Mouse (Mus musculus): Measurements from ENCODE around the gene Ubl4b.
A peak's percentile ranks its signal among the peaks of the same experiment; 100 is the strongest.

Gene Ubl4b

GRCm38 (mm10) chr3:107554842-107555241, at the start of gene Ubl4b:
Gene Ubl4b (minus strand): TSS chr3:107555073.
- DNase-seq (ENCODE audit: low spot score in 2 of 2): no peak

- no peak for DNase-seq (ENCODE audit: low spot score in 2 of 2)
These were observed 45.3 kb upstream of the Ubl4b start for GRCm38 (mm10) chr3:107600127-107600526.

- no peak for DNase-seq (ENCODE audit: low spot score in 2 of 2)
These were observed 42.9 kb upstream of the Ubl4b start for GRCm38 (mm10) chr3:107597586-107598389.

- DNase-seq (ENCODE audit: low spot score in 2 of 2): no peak
These were observed 42.3 kb upstream of the Ubl4b start for GRCm38 (mm10) chr3:107597134-107597533.

GRCm38 (mm10) chr3:107596559-107596958, 41.7 kb upstream of the Ubl4b start:
- DNase-seq (ENCODE audit: low spot score in 2 of 2): no peak

GRCm38 (mm10) chr3:107595938-107596461, 41.1 kb upstream of the Ubl4b start:
- no peak for DNase-seq (ENCODE audit: low spot score in 2 of 2)

GRCm38 (mm10) chr3:107595264-107595937, 40.5 kb upstream of the Ubl4b start:
- no peak for DNase-seq (ENCODE audit: low spot score in 2 of 2)

GRCm38 (mm10) chr3:107594662-107595263, 39.9 kb upstream of the Ubl4b start, which contains the start of gene Alx3:
Gene Alx3 (plus strand): TSS chr3:107595031.
- DNase-seq (ENCODE audit: low spot score in 2 of 2): no peak

GRCm38 (mm10) chr3:107593632-107594031, 38.8 kb upstream of the Ubl4b start:
- DNase-seq (ENCODE audit: low spot score in 2 of 2): no peak

- DNase-seq (ENCODE audit: low spot score in 2 of 2): no peak
These were observed 36.7 kb upstream of the Ubl4b start for GRCm38 (mm10) chr3:107591612-107592011.

GRCm38 (mm10) chr3:107586504-107586903, 31.6 kb upstream of the Ubl4b start:
- DNase-seq (ENCODE audit: low spot score in 2 of 2): no peak

GRCm38 (mm10) chr3:107583893-107584292, 29.0 kb upstream of the Ubl4b start:
- DNase-seq (ENCODE audit: low spot score in 2 of 2): no peak

GRCm38 (mm10) chr3:107582875-107583767, 28.2 kb upstream of the Ubl4b start:
- DNase-seq (ENCODE audit: low spot score in 2 of 2): no peak

GRCm38 (mm10) chr3:107582130-107582874, 27.4 kb upstream of the Ubl4b start:
- DNase-seq (ENCODE audit: low spot score in 2 of 2): no peak

- DNase-seq (ENCODE audit: low spot score in 2 of 2): no peak
These were observed 26.5 kb upstream of the Ubl4b start for GRCm38 (mm10) chr3:107581103-107582010.

GRCm38 (mm10) chr3:107579466-107579865, 24.6 kb upstream of the Ubl4b start:
- peak in 1 of 2 experiments; percentile 19 for DNase-seq (ENCODE audit: low spot score in 2 of 2)

GRCm38 (mm10) chr3:107577810-107578390, 23.0 kb upstream of the Ubl4b start:
- DNase-seq (ENCODE audit: low spot score in 2 of 2): no peak

GRCm38 (mm10) chr3:107576807-107577206, 21.9 kb upstream of the Ubl4b start:
- DNase-seq (ENCODE audit: low spot score in 2 of 2): no peak

- DNase-seq (ENCODE audit: low spot score in 2 of 2): no peak
These were observed 16.3 kb upstream of the Ubl4b start for GRCm38 (mm10) chr3:107571205-107571604.
